Mouse (Mus musculus): ENCODE results near the gene Mbip.

The Mbip gene

DNA sequence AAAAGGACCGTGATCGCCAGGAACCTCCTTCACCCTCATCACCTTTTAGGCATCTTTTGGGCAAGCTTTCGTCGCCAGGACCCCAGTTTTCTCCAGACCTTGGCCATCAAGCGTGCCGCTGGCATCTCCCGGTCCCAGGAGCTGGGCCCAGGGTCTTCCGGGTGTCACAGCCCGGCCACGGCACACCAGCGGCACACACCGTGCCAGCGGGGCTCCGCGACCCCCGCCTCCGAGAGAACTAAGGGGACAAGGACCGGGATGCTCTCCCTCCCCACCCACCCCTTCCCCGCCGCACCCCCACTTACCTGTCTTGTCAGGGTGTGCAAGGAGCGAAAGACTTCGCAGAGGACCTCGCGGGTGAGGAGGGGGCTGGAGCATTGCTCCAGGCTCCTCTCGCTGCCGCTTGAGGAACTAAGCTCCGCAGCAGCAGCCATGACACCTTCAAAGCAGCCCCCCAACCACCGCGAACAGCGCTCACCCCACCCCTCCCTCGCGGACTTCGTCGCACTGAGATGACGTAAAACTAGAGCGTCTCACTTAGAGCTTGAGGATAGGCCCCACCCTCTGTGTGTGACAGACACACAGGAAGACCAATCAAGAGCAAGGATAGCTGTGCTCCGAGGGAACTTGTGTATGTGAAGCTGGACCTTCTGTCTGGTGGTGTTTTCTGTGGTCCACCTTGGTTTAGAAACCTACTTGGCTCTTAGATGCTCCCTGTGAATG lies at the start of gene Mbip:
TSS of gene Mbip (minus strand) at position 528 of the 723 bp plus-strand sequence.
- peak; percentile 99 for DNase-seq (ENCODE audit: low read depth)

DNA sequence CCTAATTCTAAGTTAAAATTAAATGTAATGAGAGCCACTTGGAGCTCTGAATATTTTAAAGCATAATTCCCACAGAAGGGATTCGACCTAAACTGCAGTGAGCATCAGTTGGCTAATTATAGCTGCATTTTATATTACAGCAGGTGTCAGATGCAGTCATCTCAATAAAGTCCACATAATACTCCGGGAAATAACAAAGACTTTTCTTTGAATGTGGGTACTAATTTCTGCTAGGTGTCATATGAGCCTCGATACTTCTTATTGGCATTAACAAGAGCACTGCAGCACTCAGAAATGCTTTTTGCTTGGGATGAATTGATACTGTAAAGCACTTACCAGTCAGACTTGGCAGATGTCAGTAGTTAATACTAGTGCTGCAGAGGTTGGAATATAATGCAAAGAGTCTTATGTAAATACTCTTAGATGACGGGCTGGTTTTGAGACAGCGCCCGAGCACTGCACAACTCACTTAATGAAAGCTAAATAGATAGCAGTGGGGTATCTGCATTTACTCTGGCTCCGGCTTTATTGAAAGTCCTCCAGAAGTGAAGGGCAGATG lies 42.0 kb upstream of the Mbip start:
- DNase-seq (ENCODE audit: low read depth): no peak

DNA sequence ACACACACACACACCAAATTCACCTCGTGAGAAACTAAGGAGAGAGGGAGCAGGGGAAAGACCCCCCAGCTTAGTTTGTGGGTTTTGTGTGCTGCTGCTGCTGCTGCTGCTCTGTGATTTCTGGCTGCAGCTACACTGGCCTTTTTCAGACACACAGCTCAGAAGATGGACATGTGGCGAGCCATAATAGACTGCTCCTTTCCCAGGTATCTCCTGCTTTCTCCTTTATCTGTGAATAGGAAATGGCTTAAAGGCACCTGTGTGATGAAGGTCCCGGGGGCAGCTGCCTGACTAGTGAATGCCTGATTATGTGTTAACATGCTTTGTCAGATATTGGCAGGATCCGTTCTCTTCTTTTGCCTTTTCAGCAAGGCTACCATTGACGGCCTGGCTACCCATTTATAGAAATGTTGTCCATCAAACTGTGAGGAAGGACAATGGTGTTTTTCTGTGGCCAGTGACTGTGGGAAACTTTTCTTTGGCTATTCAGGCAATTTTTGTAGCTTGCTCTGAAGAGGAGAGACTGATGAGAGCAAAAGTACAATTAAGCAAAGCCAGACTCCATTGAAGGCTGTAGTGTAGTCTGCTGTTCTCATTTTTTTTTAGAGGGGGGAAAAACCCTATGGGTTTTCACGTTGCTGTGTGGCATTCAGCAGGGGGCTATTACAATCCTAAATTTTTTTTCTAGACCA lies 41.4 kb upstream of the Mbip start:
- DNase-seq (ENCODE audit: low read depth): no peak

GRCm38 (mm10) chr12:56344771-56345314 lies 851 bp downstream of the Mbip start:
- no peak for DNase-seq (ENCODE audit: low read depth)

DNA sequence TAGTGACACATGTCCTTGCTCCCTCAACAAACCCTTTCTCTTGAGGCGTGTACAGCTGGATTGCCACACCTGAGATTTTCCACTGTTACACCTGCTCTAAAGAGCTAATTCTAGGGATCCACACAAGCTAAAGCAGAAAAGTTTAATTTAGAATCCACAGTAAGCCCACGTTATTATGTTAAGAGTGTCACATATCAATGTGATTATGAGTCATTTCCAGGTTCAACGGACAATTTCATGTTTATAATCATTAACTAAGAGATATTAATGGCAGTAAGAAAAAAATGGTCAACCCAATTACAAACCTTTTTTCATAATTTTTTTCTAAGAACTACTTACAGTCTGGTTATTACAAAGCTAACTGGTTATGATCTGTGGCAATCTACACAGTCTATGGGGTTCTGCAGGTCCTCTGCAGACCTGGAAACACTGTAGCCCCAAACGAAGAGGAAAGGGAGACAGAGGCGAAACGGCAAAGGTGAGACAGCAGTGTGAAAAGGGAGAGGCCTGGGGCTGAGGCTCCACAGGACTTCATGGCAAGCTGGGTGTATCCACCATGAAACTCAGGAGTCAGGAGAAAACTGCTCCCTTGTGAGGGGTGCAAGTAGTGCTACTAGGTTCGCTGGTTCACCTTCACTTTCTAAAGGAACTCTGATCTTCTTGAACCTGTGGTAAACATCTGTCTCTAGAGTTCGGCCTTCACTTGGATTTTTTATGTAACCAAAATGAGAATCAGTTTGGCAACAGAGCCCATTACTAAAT lies 6.2 kb downstream of the Mbip start:
- DNase-seq (ENCODE audit: low read depth): no peak

GRCm38 (mm10) chr12:56333461-56333860 lies 12.2 kb downstream of the Mbip start:
- no peak for DNase-seq (ENCODE audit: low read depth)

DNA sequence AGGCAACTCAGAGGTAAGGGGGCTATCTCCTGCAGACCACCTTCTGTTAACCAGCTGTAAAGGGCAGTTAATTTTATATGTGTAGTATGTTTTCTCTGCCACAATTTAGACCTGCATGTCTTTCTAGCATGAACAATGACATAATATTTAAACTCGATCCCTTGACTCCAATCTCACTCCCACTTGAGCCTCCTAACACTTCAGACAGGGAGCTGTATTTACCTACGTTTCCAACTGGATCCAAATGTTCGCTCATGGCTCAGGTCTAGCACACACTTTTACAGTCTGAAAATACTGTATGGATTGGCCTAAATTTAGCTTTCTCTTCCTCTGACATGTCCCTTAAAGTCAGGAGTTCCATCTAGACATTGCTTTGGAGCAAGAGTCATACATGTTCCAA lies 13.2 kb downstream of the Mbip start:
- no peak for DNase-seq (ENCODE audit: low read depth)

GRCm38 (mm10) chr12:56327448-56327998 lies 18.2 kb downstream of the Mbip start:
- no peak for DNase-seq (ENCODE audit: low read depth)

DNA sequence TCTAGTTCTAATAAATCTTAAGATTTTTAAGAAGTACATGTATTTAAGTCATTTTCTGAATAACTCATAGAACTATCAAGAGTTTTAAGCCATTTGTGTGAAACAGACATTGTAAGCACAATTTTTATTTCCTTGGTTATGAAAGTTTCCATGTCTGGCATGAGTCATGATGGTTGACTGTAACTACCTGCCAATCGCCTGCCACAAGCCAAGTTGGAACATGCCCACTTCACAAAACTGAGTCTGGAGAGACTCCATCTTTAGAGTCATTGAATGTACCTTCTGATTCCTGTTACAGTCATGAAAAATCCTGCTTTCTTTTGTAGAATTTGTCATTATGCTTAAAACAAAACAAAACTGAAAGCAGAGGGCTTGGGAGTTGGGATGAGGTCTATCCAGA lies 19.8 kb downstream of the Mbip start:
- peak; percentile 42 for DNase-seq (ENCODE audit: low read depth)

GRCm38 (mm10) chr12:56318941-56319340 lies 26.8 kb downstream of the Mbip start:
- no peak for DNase-seq (ENCODE audit: low read depth)

- DNase-seq (ENCODE audit: low read depth): no peak
Measured at GRCm38 (mm10) chr12:56318059-56318458, 27.6 kb downstream of the Mbip start.

- DNase-seq (ENCODE audit: low read depth): no peak
Measured at GRCm38 (mm10) chr12:56305758-56306157, 39.9 kb downstream of the Mbip start.

GRCm38 (mm10) chr12:56302321-56303017 lies 43.2 kb downstream of the Mbip start:
- DNase-seq (ENCODE audit: low read depth): no peak

GRCm38 (mm10) chr12:56301487-56302293 lies 44.0 kb downstream of the Mbip start:
- DNase-seq (ENCODE audit: low read depth): no peak

DNA sequence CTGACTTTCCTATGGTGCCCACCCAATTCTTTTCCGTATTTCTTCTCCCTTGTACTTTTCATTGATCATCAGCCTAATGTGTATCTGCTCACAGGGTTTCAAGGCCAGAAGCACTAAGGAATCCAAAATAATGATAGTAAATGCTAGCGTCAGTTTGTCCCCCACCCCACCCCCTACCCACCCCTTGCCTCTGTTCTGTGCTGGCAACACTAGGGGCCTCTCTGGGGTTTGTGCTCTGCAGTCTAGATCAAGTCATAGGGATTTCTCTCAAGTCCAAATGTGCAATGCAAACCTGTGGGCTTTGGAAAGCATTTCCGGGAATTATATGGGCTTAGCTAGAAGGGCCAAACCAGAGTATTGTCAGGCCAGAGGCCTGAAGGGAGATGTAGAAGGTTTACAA lies 46.1 kb downstream of the Mbip start:
- DNase-seq (ENCODE audit: low read depth): no peak

GRCm38 (mm10) chr12:56298919-56299318 lies 46.8 kb downstream of the Mbip start:
- peak; percentile 21 for DNase-seq (ENCODE audit: low read depth)

DNA sequence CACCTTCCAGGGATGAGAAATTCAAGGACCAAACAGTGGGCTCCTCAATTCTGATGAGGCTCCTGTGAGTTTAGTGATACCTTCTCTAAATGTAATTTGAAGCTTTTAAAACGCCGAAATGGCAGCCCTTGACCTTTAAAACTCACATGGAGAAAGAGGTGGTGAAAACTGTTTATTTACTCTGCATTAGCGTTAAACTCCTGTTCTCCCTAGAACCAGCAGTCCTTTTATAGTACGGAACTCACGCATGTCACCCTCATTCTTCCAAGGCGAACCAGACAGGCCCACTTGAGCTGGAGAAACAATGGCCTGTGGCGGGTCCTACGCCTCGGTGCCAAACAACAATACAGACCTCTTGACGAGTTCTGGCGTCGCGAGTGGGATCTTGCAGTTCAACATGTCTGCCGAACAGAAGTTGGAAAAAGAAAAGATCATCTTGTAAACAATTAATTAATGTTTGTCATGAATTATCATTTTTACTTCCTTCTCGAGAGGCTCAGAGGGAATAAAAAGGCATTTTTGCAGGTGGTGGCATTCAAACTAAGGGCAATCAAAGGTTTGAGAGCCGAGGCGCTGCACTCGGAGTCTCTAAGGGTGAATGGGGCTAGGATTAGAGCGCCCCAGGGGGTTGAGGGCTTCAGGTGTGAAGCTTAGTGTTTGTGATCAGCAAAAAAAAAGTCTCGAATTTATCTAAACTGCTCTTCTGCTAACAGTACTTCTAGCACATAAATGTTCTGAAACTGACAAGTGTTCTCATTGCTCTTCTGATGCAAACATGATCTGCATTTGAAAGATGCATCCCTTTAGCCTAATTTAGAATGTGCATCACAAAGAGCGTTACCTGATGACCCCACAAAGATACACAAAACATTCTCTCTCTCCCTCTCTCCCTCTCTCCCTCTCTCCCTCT lies 47.5 kb downstream of the Mbip start:
- DNase-seq (ENCODE audit: low read depth): no peak

DNA sequence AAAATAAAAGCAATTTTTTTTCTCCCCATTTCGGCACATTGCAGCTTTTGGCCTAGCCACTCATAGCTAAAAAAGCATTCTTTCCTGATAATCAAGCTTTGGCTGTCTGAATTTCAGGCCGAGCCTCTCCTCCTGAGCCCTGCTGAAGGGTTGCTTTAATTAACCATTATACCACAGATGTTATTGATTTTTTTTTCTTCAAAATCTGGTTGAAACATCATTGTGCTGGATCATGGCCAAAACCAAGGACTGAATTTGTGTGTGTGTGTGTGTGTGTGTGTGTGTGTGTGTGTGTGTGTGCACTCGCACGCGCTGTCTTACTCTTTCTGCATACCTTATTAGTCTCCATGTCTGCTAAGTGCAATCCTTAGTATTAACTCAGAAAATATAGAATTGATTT lies 48.6 kb downstream of the Mbip start:
- DNase-seq (ENCODE audit: low read depth): peak; percentile 43

DNA sequence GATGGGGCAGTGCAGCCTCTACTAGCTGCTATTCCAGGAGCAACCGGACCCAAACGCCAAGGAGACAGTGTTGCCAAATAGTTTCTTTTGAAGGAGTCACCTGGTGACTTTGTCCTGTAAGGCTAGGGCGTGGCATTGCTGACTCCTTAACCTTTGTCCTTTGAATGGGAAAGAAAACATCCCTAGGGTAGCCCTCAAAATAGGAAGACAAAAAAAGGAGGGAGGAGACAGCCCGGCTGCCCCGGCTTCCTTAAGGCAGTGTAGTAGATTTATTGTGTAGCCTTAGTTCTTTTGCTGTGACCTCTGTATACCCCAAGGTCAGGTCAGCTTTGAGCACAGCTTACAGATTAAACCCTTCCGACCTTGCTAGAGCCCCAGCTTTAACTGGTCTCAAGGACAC lies 49.2 kb downstream of the Mbip start:
- DNase-seq (ENCODE audit: low read depth): no peak
